Mouse (Mus musculus) E14TG2a.4 (cell line): ENCODE data around the gene Crybg3.

Experiments
- H3K27me3 ChIP-seq: 2 replicates; pipeline ENCODE4 v1.6.1; 2014; ENCODE audit warnings: low read length, control low read depth; ENCODE audit not compliant: insufficient read depth
- H3K36me3 ChIP-seq: 2 replicates; pipeline ENCODE4 v1.6.1; 2014; ENCODE audit warnings: low read length, control low read depth; ENCODE audit not compliant: insufficient read depth
- H3K4me1 ChIP-seq: replicated peaks from 2 replicates; pipeline ENCODE4 v1.6.1; 2014; ENCODE audit warnings: low read depth, low read length, control low read depth
- H3K4me3 ChIP-seq: replicated peaks from 2 replicates; pipeline ENCODE4 v1.5.1; 2014; ENCODE audit warnings: mild to moderate bottlenecking, low read length
- H3K9me3 ChIP-seq: 2 replicates; pipeline ENCODE4 v1.6.1; 2014; ENCODE audit warnings: low read length, control low read depth
- CTCF ChIP-seq: conservative IDR thresholded peaks from 2 replicates; pipeline ENCODE4 v1.5.1; 2014; ENCODE audit warnings: low read length
- NANOG ChIP-seq: IDR thresholded peaks from 2 replicates; pipeline ENCODE4 v1.6.1; 2014; ENCODE audit warnings: borderline replicate concordance, low read length, mixed read lengths
- POU5F1 ChIP-seq: IDR thresholded peaks from 2 replicates; pipeline ENCODE4 v1.6.1; 2014; ENCODE audit warnings: low read length, borderline replicate concordance

The Crybg3 gene

GRCm38 (mm10) chr16:59610750-59611149, 10.0 kb upstream of the Crybg3 start:
- Histone ChIP-seq H3K4me1 (no peaks in the 10 kb centered on the region; the same call in 1 of the 2 replicates), H3K4me3 (no peak overlapping the region), H3K9me3 (no peaks in the 10 kb centered on the region), H3K36me3 (0 out of 2 replicates have a peak, but pooled peaks cover 4% of the 10 kb centered on the region), H3K27me3 (no peaks in the 10 kb centered on the region)
- TF ChIP-seq CTCF (no peak), NANOG (no peak), POU5F1 (no peak)

- TF ChIP-seq CTCF = no peak
- no peak for TF ChIP-seq POU5F1
- no peak for TF ChIP-seq NANOG
- Histone ChIP-seq H3K27me3 (peaks cover 8% of the 10 kb centered on the region; the same call in 1 of the 2 replicates), H3K4me1 (peaks cover 24% of the 10 kb centered on the region), H3K4me3 (no peak overlapping the region), H3K36me3 (no peaks in the 10 kb centered on the region), H3K9me3 (no peaks in the 10 kb centered on the region)
Measured at GRCm38 (mm10) chr16:59604078-59604781, 3.5 kb upstream of the Crybg3 start.

GRCm38 (mm10) chr16:59599411-59600265, 1.1 kb downstream of the Crybg3 start:
- TF ChIP-seq CTCF (no peak), NANOG (no peak), POU5F1 (no peak)
- H3K4me1 ChIP-seq = peaks cover 38% of the 10 kb centered on the region
- H3K9me3 ChIP-seq = no peaks in the 10 kb centered on the region
- H3K4me3 ChIP-seq = peak overlapping the region; percentile 92
- peaks cover 11% of the 10 kb centered on the region; the same call in 1 of the 2 replicates for H3K27me3 ChIP-seq
- H3K36me3 ChIP-seq = no peaks in the 10 kb centered on the region

GRCm38 (mm10) chr16:59598997-59599396, 1.8 kb downstream of the Crybg3 start:
- H3K9me3 ChIP-seq = no peaks in the 10 kb centered on the region

GRCm38 (mm10) chr16:59597256-59597655, 3.5 kb downstream of the Crybg3 start:
- 0 out of 2 replicates have a peak, but pooled peaks cover 6% of the 10 kb centered on the region for H3K27me3 ChIP-seq
- no peaks in the 10 kb centered on the region for H3K9me3 ChIP-seq
- peaks cover 37% of the 10 kb centered on the region for H3K4me1 ChIP-seq
- TF ChIP-seq CTCF (no peak), POU5F1 (no peak), NANOG (no peak)
- no peak overlapping the region for H3K4me3 ChIP-seq
- H3K36me3 ChIP-seq = no peaks in the 10 kb centered on the region

More at GRCm38 (mm10) chr16:59598997-59599396, 1.8 kb downstream of the Crybg3 start:
- Histone ChIP-seq H3K4me1 (peaks cover 37% of the 10 kb centered on the region), H3K27me3 (peaks cover 11% of the 10 kb centered on the region; the same call in 1 of the 2 replicates), H3K4me3 (no peak overlapping the region), H3K36me3 (no peaks in the 10 kb centered on the region)
- TF ChIP-seq POU5F1 (no peak), CTCF (no peak), NANOG (no peak)

GRCm38 (mm10) chr16:59594714-59595113, 6.1 kb downstream of the Crybg3 start:
- Histone ChIP-seq H3K4me1 (peaks cover 24% of the 10 kb centered on the region), H3K9me3 (no peaks in the 10 kb centered on the region), H3K4me3 (no peak overlapping the region), H3K27me3 (0 out of 2 replicates have a peak, but pooled peaks cover 6% of the 10 kb centered on the region), H3K36me3 (no peaks in the 10 kb centered on the region)
- TF ChIP-seq NANOG (no peak), POU5F1 (no peak), CTCF (no peak)

- no peaks in the 10 kb centered on the region; the same call in 1 of the 2 replicates for H3K27me3 ChIP-seq
- no peaks in the 10 kb centered on the region for H3K36me3 ChIP-seq
- peaks cover 43% of the 10 kb centered on the region for H3K4me1 ChIP-seq
- H3K9me3 ChIP-seq = no peaks in the 10 kb centered on the region
- no peak overlapping the region for H3K4me3 ChIP-seq
- TF ChIP-seq CTCF = no peak
- no peak for TF ChIP-seq NANOG
- no peak for TF ChIP-seq POU5F1
Measured at GRCm38 (mm10) chr16:59590790-59591189, 10.0 kb downstream of the Crybg3 start.

GRCm38 (mm10) chr16:59588351-59589025, 12.3 kb downstream of the Crybg3 start:
- Histone ChIP-seq H3K4me3 (no peak overlapping the region), H3K9me3 (no peaks in the 10 kb centered on the region), H3K36me3 (peaks cover under 1% of the 10 kb centered on the region; the same call in 1 of the 2 replicates), H3K4me1 (peaks cover 44% of the 10 kb centered on the region), H3K27me3 (no peaks in the 10 kb centered on the region; the same call in 1 of the 2 replicates)
- TF ChIP-seq CTCF = no peak
- no peak for TF ChIP-seq POU5F1
- TF ChIP-seq NANOG = no peak
